Mouse (Mus musculus): ENCODE data around the gene Ache. TPM values are rescaled to one million over a fixed set of nuclear protein-coding genes. Genes with fewer than 3 reads are reported as not detected.

The Ache gene
- total and polyA plus RNA-seq, 3 experiments: 7.0 to 16.8 TPM; not detected in 1

DNA sequence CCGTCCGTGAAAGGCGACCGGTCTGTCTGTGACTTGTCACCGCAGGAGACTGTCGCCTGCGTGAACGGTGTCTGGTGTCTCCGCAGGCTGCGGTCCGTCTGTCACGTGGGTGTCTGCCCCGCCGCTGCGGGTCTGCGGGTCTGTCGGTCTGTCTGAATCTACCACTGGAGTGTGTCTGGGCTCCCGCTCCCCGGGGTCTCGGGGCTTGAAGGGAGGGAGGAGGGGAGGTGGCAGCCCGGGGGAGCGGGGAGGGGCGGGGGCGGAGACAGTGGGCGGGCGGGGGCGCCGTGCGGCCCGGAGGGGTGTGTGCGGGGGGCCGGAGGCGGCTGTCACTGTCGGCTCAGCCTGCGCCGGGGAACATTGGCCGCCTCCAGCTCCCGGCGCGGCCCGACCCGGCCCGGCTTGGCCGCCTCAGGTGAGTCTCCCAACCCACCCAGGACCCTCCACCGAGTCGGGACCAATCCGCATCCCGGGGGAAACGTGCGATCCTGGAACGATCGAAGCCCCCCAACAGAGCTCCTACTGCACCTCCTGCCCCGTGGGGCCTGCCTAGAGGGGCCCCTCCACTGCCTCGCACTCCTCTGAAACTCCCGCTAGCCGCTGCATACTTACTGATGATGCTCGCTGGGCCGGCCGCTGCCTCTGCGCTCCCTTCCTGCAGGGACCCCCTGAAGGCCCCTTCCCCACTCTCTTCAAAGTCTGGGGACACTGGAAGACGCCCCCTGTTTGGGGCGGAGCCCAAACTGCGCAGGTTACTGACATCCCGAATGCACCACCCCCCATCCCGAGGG, 829 bp downstream of the Ache start:
- peaks cover 7% of the 10 kb centered on the region; the same call in 1 of the 2 replicates for H3K79me2 ChIP-seq (ENCODE audit: control insufficient read depth, insufficient read depth, low read length, poor library complexity)
- TF ChIP-seq SIN3A (IDR thresholded peaks at IDR 0.05; ENCODE audit: low read length): 0 out of 2 replicates have a peak, but pooled peaks have one; percentile 8
- no peak for TF ChIP-seq ZC3H11A (IDR thresholded peaks at IDR 0.05; ENCODE audit: low read depth, low read length)
- TF ChIP-seq USF1 (IDR thresholded peaks at IDR 0.05; ENCODE audit: low read depth, low read length): peak; percentile 79
- no peak for TF ChIP-seq POLR2AphosphoS5 (IDR thresholded peaks at IDR 0.05; ENCODE audit: borderline replicate concordance, low read depth, low read length)
- no peak for TF ChIP-seq ZMIZ1 (IDR thresholded peaks at IDR 0.05; ENCODE audit: low read depth, low read length)
- no peak for TF ChIP-seq ZNF384 (IDR thresholded peaks at IDR 0.05; ENCODE audit: low read depth, low read length)
- TF ChIP-seq MAX (IDR thresholded peaks at IDR 0.05; ENCODE audit: low read length): 0 out of 2 replicates have a peak, but pooled peaks have one; percentile 32
- TF ChIP-seq ELF1 (IDR thresholded peaks at IDR 0.05; ENCODE audit: low read depth, low read length): no peak
- peak; percentile 74 for TF ChIP-seq MXI1 (IDR thresholded peaks at IDR 0.05; ENCODE audit: low read depth, low read length)
- TF ChIP-seq POLR2A (IDR thresholded peaks at IDR 0.05; ENCODE audit: control insufficient read depth in 1 of 2, insufficient read depth in 1 of 2, low read depth in 1 of 2, low read length in 2 of 2, poor library complexity in 1 of 2): peak; percentile 41 to 47; a peak in 1 of 4 replicates
- TF ChIP-seq MYB (IDR thresholded peaks at IDR 0.05; ENCODE audit: low read depth, low read length): no peak
- peak; percentile 48; the same call in 1 of the 2 replicates for TF ChIP-seq NELFE (IDR thresholded peaks at IDR 0.05; ENCODE audit: low read depth, low read length)
- H3K9ac ChIP-seq (ENCODE audit: control insufficient read depth, low read depth, low read length, poor library complexity, severe bottlenecking): peak overlapping the region; percentile 86
- H3K27ac ChIP-seq (ENCODE audit: control insufficient read depth, low read depth, low read length): peak overlapping the region; percentile 75
- H3K4me1 ChIP-seq (ENCODE audit: control insufficient read depth in 1 of 2, insufficient read depth in 2 of 2, low read length in 2 of 2): peaks cover 4 to 30% of the 10 kb centered on the region in 2 experiments
- H3K27me3 ChIP-seq (ENCODE audit: control insufficient read depth in 1 of 2, insufficient read depth in 2 of 2, low read length in 2 of 2): no peaks in the 10 kb centered on the region
- peak; percentile 59 for DNase-seq (ENCODE audit: low read depth, low spot score)
- H3K9me3 ChIP-seq (replicated peaks; ENCODE audit: insufficient read depth, low read length): no peaks in the 10 kb centered on the region
- H3K4me3 ChIP-seq (ENCODE audit: control insufficient read depth in 1 of 2, insufficient read depth in 1 of 2, low read depth in 2 of 2, low read length in 2 of 2): peak overlapping the region; percentile 70 to 89
- peaks cover 0 to 23% of the 10 kb centered on the region in 2 experiments; a peak in 2 of 4 replicates for H3K36me3 ChIP-seq (ENCODE audit: control insufficient read depth in 1 of 2, insufficient read depth in 2 of 2, low read length in 2 of 2)

- Histone ChIP-seq H3K4me3 (ENCODE audit: control insufficient read depth in 1 of 2, insufficient read depth in 1 of 2, low read depth in 2 of 2, low read length in 2 of 2) (peak overlapping the region; percentile 70 to 89), H3K27ac (ENCODE audit: control insufficient read depth, low read depth, low read length) (peak overlapping the region; percentile 92)
- DNase-seq (ENCODE audit: low read depth, low spot score): peak; percentile 79
Observed at GRCm38 (mm10) chr5:137288999-137289470, 1.7 kb downstream of the Ache start.

More at GRCm38 (mm10) chr5:137288999-137289470, 1.7 kb downstream of the Ache start:
- H3K9ac ChIP-seq (ENCODE audit: control insufficient read depth, low read depth, low read length, poor library complexity, severe bottlenecking): peak overlapping the region; percentile 86
- H3K79me2 ChIP-seq (ENCODE audit: control insufficient read depth, insufficient read depth, low read length, poor library complexity): peaks cover 9% of the 10 kb centered on the region; the same call in 1 of the 2 replicates
- H3K27me3 ChIP-seq (ENCODE audit: control insufficient read depth in 1 of 2, insufficient read depth in 2 of 2, low read length in 2 of 2): no peaks in the 10 kb centered on the region
- H3K4me1 ChIP-seq (ENCODE audit: control insufficient read depth in 1 of 2, insufficient read depth in 2 of 2, low read length in 2 of 2): peaks cover 4 to 31% of the 10 kb centered on the region in 2 experiments
- peaks cover 0 to 24% of the 10 kb centered on the region in 2 experiments; a peak in 2 of 4 replicates for H3K36me3 ChIP-seq (ENCODE audit: control insufficient read depth in 1 of 2, insufficient read depth in 2 of 2, low read length in 2 of 2)
- peak; percentile 81; the same call in 1 of the 2 replicates for TF ChIP-seq MAZ (IDR thresholded peaks at IDR 0.05; ENCODE audit: low read depth, low read length)
- TF ChIP-seq NELFE (IDR thresholded peaks at IDR 0.05; ENCODE audit: low read depth, low read length): peak; percentile 19; the same call in 1 of the 2 replicates
- TF ChIP-seq USF1 (IDR thresholded peaks at IDR 0.05; ENCODE audit: low read depth, low read length): no peak
- TF ChIP-seq MEF2A (IDR thresholded peaks at IDR 0.05; ENCODE audit: extremely low read depth, insufficient replicate concordance, low read depth, low read length, poor library complexity, severe bottlenecking): no peak
- no peak for TF ChIP-seq JUND (IDR thresholded peaks at IDR 0.05; ENCODE audit: low read depth, low read length)
- peak; percentile 4; the same call in 1 of the 2 replicates for TF ChIP-seq MAX (IDR thresholded peaks at IDR 0.05; ENCODE audit: low read length)
- no peak for TF ChIP-seq RCOR1 (IDR thresholded peaks at IDR 0.05; ENCODE audit: low read depth, low read length)
- peak; percentile 7; the same call in 1 of the 2 replicates for TF ChIP-seq ETS1 (IDR thresholded peaks at IDR 0.05; ENCODE audit: low read depth, low read length)
- TF ChIP-seq TCF12 (IDR thresholded peaks at IDR 0.05; ENCODE audit: low read depth, low read length): peak; percentile 14; the same call in 1 of the 2 replicates
- peak; percentile 36 to 47 (median 47); a peak in 5 of 6 replicates for TF ChIP-seq CTCF (IDR thresholded peaks at IDR 0.05 in 2 of 3, conservative IDR thresholded peaks at IDR 0.05 in 1 of 3; ENCODE audit: control insufficient read depth in 1 of 3, insufficient read depth in 1 of 3, low read depth in 2 of 3, low read length in 3 of 3, poor library complexity in 1 of 3, severe bottlenecking in 1 of 3)
- TF ChIP-seq MYB (IDR thresholded peaks at IDR 0.05; ENCODE audit: low read depth, low read length): 0 out of 2 replicates have a peak, but pooled peaks have one; percentile 32
- TF ChIP-seq ZKSCAN1 (IDR thresholded peaks at IDR 0.05; ENCODE audit: low read depth, low read length): no peak
- TF ChIP-seq MXI1 (IDR thresholded peaks at IDR 0.05; ENCODE audit: low read depth, low read length): 0 out of 2 replicates have a peak, but pooled peaks have one; percentile 18
- TF ChIP-seq ZC3H11A (IDR thresholded peaks at IDR 0.05; ENCODE audit: low read depth, low read length): peak; percentile 9; the same call in 1 of the 2 replicates
- peak; percentile 40 for TF ChIP-seq RAD21 (IDR thresholded peaks at IDR 0.05; ENCODE audit: low read depth, low read length)
- 0 out of 2 replicates have a peak, but pooled peaks have one; percentile 30 for TF ChIP-seq HCFC1 (IDR thresholded peaks at IDR 0.05; ENCODE audit: low read depth, low read length)
- 0 out of 2 replicates have a peak, but pooled peaks have one; percentile 21 for TF ChIP-seq UBTF (IDR thresholded peaks at IDR 0.05; ENCODE audit: borderline replicate concordance, insufficient read depth, low read depth, low read length)
- peak; percentile 33 for TF ChIP-seq SMC3 (IDR thresholded peaks at IDR 0.05; ENCODE audit: low read depth, low read length)
- H3K9me3 ChIP-seq (replicated peaks; ENCODE audit: insufficient read depth, low read length): no peaks in the 10 kb centered on the region

Measured in MEL (cell line).